Mouse (Mus musculus) monocyte, adult 2 months (primary cell): Measurements from ENCODE around the gene Gm20388.

Experiments used
- DNase-seq, 2 experiments: peaks; one replicate each; pipeline ENCODE4 v3.0.0; 2022; ENCODE audit warnings: low spot score in 2 of 2, low read depth in 1 of 2

Gene Gm20388

DNA sequence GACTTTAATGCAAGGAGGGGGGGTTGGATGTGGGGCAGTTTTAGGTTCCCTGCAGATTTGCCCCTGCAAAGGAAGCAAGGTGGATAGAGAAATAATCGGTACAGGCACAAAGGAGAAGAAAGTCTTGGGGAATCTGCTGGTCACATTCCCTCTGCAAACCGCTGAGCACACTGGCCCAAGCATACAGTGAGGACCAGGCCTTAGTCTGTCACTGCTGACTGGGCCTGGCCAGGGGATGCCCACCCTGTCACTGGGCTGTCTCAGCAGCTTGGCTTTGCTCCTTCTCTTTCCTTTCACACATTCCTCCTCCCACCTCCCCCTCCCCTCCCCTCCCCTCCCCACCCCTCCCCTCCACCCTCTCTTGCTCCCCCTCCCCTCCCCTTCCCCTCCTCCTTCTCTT is 3806.5 kb downstream of the Gm20388 start:
- DNase-seq, result no peak

DNA sequence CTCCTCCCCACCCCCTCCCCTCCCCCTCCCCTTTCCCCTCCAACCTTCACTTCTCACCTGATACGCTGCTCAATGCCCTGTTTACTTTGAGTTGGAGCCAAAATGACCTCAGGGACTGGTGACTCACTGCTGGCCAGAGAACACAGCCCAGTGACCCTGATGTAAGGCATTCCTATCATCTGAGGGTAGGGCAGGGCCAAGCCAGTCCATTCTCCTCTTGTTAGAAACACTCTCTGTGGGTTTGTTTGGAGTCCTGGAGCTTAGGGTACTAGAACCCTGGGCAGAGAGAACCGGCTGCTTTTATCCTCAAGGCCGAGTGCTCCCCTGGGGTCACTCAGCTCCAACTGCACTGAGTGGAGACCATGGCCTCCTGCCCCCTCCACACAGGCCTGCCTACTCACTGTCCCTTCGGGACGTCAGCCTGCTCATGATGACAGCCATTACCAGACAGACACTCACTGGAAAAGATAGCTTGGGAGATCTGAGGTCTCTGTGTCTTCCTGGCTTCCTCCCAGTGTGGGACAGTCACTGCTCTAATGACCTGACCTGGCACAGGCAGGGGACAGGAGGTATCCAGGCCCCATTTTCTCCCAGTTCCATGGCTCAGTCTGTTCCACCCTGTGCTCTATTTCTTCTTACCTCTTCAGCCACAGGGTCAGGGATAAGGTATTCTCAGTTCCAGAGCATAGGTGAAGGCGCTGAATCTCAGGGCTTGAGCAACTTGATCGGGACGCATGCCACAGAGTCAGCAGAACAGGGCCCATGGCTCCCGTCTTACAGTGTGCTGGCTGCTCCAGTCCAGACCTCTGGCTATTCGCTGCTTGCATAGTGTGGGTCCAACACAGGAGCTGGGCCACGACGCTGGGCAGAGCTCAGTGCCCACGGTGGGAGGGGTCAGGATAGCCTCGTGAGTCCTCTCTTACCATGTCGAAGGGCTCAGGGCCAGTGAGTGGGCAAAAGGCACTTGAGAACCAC is 3807.2 kb downstream of the Gm20388 start:
- DNase-seq, result no peak

DNA sequence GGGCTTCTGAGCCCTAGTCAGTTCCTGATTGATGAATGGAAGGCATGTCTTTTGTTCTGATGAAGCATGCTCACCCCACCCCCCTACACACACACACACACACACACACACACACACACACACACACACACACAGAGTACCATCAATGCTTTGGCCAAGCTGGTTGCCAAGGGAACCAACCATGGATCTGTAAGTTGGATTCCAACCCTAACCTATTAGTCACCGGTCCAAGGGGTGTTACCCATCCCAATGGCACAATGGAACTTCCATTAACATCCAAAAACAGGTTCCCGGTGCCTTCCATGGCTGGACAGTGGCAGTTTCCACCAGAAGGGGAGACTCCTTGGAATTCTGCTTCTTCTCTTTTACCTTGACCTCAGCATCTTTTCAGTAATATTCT is 3808.1 kb downstream of the Gm20388 start:
- no peak for DNase-seq

DNA sequence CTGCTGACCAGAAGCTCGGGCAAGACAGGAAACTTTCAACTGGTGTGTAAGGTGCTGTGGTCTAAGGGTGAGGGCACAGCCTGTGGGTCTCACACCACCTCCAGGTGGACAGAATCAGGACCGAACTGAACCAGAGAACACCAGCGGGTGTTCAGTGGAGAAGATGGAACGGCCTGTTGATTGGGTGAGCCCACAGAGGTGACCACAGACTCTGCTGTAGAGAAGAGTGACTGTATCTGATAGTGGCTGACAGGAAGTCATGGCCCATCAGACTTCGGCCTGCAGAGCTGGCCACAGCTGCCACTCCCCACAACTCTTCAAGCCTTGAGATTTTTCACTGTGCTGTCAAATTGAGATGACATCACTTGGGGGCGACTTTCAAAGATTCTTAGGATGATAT is 3808.6 kb downstream of the Gm20388 start:
- DNase-seq, result no peak

DNA sequence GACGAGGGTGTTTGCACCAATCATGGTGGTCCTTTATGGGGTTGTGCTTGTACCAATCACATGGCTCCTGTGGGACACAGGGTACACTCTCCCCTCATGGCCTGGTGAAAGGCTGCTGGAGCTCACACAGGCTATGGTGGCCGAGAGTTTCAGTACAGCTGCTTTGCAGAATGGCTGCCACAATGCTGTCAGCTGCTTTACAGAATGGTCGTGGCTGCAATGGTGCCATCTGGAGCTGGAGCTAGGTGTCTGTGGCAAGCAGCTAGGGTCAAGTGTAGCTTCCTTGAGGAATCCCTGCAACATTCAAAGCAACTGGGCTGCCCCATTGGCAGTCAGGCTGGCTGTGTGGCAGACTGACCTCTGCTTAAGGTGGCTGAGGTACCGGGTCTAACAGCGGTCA is 3809.2 kb downstream of the Gm20388 start:
- DNase-seq, result no peak

DNA sequence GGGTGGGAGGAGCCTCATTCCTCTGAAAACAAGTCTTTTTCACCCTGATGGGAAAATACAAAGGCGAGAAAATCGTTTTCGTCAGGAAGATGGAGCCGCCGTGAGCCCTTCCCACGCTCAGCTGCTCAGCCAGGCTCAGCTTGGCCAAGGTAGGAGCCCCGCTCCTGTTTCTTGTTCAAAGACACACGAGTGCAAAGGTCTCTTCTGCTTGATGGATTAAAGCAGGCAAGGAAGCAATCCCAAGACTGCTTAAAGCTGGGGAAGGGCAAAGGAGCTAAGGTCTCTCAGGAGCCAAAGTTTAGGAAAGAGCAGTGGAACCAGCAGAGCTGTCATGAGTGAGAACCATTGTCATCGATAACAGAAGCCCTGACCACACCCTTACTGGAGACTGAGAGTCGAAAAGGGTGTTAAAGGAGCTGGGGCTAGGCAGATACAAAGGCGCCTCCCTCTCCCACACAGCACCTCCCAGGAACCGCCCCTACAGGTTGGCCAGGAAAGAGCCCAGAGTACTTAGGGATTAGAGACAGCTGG is 3809.9 kb downstream of the Gm20388 start:
- DNase-seq, result no peak

DNA sequence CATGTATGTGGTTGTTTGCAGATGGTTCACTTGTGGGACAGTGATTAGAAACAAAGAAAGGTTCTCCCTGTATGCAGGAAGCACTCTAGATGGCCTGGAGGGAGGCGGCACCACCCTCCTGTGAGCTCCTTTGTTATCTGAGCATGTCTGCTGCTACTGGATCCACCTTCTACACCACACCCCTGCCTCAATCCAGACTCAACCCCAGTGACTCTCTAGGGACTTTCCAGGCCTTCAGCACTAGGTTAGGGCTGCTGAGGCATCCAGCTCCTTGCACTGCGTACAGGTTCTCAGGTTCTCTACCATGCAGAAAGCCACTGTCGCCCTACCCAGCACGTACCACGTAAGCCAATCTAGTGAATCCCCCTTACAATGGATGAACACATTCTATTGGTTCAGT is 3811.6 kb downstream of the Gm20388 start:
- no peak for DNase-seq

DNA sequence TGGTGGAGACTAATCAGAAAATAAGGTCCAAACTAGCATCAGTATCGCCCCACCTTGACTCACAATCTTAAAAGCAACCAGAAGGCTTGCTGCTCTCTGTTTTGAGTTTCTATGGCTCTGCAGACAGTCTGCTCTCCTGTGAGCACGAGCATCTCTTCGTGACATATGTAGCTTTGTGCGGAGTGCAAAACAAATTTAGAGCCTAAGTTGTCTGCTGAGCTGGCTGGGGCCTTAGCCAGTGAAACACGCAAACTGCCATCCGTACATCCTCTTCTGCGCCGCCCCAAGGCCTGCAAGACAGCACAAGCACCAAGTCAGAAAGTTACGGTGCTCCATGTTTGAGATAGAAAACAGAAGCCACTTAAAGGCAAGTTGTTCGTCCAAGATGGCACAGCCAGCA is 3814.1 kb downstream of the Gm20388 start:
- no peak for DNase-seq

DNA sequence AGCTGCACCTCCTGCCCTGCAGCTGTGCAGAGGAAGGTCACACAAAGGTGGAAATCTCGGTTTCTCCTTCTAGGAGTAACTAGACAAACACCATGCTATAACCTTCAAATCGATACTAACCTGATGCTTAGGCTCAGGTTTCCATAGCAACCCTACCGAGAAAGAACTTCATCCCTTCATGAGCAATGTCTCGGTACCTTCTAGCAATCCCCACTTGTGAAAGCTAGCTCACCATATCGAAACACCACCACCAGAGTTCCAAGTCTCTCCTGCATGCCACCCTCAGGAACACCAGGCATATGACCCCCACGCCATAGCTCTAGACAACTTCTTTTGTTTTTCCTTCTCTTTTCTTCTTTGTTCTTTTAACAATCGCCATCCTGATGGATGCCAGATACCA is 3814.6 kb downstream of the Gm20388 start:
- DNase-seq, result no peak

DNA sequence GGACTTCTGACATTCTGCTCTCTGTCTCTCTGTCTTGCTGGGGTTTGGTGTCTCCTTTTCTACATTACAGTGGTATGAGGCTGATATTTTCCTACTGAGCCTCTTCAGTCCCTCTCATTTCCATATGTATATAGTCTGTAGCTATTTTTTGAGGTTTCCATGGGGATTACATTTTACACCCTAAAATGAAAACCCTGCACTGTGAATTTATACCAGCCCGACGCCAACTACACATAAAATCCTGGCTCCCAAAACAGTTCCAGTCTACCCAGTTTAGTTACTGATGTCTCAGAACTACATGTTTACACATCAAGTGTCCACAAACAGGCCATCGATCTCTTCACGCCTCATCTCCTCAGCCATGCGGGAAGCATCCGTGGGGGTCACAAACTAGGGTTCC is 3816.1 kb downstream of the Gm20388 start:
- no peak for DNase-seq

DNA sequence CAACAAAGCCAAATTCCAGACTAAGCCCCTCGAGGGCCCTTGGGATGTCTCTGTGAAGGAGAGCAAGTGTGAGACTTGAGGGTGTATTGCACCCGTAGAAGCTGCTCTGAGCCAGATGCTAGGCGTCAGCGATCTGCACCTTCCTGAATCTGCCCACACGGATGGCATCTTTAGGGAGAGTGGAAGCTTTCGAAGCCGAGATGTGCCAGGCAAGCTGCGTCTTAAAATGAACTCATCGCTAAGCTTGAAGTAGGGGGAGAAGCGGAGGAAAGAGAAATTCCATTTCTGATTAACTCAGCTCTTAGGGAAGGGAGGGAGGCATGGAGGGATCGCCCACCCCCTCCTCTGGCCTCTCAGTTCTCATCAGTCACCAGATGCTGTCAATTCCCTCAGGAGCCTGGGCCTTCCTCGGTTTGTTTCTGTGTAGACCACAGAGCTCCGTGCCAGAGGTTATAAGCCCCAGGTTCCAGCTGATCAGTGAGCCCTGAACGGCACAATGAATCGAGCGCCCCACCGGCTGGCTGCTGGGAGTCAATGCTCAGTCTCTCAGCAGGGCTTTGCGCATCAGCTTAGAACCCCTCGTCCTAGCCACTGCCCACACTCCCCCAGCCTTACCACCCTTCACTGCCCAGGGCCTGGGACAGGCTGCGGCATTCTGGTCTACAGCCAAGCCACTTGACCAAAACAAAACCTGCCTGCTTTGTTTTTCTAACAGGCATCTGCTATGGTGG is 3818.6 kb downstream of the Gm20388 start:
- no peak for DNase-seq

DNA sequence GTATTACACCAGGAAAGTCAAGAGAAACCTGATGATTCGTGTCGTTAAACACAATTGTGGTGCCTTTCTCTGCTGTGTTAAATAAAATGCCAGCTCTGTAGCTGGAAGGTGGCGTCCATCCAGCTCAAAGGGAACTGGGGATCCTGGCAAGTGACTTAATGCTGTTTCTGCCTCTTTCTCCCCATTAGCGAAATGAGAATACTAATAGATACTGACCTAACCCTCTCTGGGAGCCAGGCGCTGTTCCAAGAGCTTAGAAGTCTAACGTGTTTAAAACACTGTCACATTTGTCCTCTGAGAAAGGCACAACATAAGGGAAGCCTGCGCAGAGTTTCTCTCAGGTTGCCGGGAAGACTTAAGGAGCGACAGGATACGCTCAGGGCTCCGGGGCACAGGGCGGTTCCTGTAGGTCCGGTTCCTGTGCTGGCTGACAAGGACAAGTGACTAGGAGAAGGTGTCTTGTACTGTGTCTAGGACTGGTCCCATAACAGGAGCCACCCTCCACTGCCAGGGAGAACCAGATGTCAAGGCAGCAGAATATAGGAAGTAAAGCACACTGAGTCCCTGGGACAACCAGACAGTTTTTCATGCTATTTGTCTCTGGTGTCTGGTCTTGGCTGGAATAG is 3819.3 kb downstream of the Gm20388 start:
- DNase-seq, result no peak

DNA sequence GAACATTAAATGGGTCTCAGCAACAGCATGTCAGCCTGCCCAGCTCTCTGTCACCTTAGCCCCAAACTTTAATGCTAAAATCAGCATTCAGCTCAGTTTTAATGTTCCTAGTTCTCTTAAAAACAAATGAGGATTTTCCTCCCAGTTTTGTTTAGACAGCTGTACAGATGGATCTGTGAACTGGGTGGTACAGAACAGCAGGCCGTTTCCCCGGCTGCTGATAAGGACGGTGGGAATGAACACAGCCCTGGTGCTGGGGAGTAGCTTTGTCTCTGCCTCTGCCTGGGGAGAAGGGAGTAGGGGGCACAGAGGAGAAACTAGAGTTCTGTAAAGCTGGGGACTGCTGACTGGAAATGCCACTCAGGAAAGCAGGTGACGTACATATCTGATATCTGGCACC is 3821.7 kb downstream of the Gm20388 start:
- no peak for DNase-seq

DNA sequence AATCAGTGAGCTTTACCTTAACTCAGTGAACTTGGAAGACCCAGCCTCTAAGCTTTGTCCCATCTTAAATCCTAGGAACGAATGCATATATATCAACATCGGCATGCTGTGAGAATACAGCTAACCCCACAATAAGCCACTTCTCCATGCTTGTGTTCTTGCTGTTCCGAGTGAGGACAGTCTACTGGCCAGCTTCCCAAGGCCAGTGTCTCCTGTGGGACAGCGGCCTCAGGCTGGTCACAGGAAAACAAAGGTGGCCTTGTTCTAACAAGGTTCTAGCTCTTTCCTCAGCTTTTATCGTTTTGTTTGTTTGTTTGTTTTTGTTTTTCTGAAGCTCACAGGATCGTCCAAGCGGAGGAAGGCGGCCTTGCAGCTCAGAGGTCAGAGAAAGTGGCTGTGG is 3823.8 kb downstream of the Gm20388 start:
- no peak for DNase-seq

DNA sequence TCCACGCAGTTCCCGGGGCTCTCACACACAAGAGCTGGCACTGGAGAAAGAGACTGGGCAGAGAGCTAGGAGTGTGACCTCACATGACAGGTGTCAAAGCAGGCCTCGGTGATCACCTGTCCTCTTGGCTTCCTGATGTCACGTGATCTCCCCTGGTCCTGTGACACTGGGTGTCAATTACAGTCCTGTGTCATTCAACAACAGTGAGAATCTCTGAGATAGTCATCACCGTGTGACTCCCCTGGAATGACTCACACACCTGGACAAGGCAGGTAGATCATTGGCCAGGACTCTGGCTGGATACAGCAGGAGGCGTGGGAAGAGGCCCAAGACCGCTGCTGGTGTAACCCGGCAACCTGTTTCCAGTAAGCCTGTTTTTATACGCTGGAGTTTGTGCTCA is 3826.3 kb downstream of the Gm20388 start:
- no peak for DNase-seq

DNA sequence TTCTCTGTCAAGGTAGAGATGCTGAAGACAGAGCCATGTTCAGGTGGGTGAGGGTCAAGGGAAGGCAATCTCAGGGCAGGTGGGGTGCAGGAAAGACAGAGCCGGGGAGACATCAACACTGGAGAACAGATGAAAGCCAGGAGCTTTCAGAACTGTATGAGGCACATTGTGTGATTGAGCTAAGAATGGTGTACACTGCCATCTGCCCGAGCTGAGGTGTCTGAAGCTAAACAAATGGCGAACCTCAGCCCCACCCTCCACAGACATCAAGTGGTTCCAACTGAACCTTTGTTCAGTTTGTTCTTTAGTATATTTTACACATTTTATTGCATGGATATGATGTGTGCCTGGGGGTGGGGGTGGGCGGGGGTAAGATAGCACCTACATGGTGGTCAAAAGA is 3829.6 kb downstream of the Gm20388 start:
- DNase-seq, result no peak

DNA sequence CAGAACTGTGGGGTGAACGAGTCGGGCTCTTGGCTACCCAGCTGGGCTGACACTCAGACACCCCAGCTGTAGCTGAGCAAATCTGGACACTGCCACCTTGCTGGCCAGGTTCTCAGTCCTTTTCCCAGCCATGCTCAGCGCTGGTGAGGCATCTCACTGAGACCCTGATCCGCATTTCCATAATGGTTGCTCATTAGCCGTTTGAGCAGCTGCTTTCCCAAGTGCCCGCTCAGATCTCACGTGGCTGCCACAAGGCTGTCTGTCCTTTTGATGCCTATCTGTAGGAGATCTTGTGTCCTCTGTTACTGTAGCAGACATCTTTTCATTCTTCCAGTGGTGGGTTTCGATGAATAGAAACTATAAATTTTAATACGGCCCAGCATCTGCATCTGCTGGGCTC is 3830.6 kb downstream of the Gm20388 start:
- no peak for DNase-seq

DNA sequence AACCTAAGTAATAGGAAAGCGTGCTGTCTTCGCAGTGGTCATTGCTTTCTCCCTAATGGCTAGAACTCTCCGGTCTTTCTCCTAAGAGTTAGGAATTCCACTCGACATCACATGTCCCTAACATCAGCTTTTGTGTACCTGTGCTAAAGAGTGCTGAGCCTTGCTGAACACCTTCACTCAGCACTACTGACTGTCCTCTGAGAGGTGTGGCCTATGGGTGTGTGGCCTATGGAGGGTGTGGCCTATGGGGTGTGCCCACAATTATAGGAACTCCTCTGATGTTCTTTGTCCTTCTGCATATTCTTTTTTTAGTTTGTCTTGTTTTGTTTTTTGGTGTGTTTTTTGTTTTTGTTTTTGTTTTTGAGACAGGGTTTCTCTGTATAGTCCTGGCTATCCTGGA is 3835.8 kb downstream of the Gm20388 start:
- DNase-seq, result no peak

DNA sequence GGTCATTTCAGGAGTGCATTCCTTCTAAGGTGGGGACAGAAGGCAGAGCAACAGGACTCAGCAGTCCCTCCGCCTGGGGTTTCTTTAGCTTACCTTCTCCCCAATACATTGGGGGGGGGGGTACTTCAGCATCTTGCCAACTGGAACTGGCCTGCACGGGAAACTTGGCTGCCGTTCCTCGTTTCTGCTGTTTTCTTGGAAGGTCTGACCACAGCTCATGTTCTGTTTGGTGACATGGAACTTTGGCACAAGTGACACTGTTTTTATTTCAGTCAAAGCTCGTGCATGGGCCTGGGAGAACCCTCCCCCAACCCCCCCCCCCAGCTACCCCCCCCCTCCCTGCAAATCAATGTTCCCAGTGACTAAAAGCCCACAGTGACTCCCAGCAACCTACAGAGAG is 3837.1 kb downstream of the Gm20388 start:
- no peak for DNase-seq

DNA sequence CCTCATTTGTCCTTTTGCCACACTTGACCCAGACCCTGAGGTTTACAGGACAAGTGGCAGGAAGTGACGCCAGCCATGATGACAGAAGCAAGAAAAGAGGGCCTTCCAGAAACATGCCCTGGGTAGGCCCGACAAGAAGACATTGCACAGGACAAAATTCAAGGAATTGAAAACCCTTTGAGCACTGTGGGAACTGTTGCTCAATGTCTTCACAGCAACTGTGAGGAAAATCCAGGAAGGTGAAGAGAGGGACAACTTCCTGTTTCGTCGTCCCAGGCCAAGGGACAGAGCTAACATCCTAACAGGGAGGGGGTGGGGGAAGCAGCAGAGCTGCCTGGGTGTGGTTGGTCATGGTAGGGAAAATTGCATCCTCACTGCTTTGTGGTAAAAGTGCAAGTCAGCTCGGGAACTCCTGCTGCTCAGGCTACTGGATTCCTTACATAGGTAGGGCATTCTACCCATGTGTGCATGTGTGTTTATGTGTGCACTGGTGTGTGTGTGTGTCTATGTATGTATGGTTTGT is 3839.6 kb downstream of the Gm20388 start:
- peak; percentile 9 to 36 for DNase-seq

DNA sequence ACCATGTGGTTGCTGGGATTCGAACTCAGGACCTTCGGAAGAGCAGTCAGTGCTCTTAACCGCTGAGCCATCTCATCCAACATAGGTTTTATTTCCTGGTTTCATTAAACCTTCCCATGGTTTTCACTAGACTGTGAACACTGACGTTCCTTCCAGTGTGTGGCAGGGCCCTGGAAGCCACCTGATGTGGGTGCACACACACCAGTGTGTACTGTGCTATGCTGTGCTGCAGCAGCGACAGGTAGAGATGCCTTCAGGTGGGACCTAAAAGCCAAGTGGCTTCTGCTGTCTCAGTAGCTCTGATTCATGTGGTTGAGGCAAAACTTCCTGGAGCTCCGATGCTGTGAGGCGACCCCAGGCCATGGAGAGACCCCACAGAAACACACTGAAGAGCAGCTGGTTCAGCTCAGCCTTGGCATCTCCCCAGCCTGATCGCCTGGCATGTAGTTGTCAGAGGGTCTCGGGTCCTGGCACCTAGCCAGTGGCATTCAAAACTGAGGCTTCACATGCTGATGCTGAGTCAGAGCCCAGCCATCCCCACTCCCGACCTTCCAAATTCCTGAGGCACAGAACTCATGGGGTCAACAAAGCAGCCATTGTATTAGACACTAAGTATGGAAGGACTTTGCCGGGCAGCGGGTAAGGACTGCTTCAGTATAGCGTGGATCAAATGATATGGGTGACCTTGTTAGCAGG is 3842.3 kb downstream of the Gm20388 start:
- no peak for DNase-seq
